Comparison of ENCODE assay signal across 13 mouse cellular contexts in genomic region chr16:19961070-19961469, GRCm38 (mm10).
"Had no signal": no experiment of that assay in that cellular context is flagged by ENCODE, and none has a peak within 500 bp of the region (broad histone marks: within the 10 kb centered on the region; RNA-seq: fewer than 3 reads in every experiment).

No protein-coding gene starts in this region.

- H3K9me3 ChIP-seq: limb, embryonic 12.5 days; midbrain, embryonic 12.5 days; neural tube, embryonic 13.5 days had no signal

- H3K4me2 ChIP-seq: limb, embryonic 12.5 days; midbrain, embryonic 12.5 days; neural tube, embryonic 13.5 days had no signal

- ATAC-seq: midbrain, embryonic 16.5 days had no signal

- H3K4me1 ChIP-seq: limb, embryonic 12.5 days; midbrain, embryonic 12.5 days; neural tube, embryonic 13.5 days had no signal

- H3K4me3 ChIP-seq: limb, embryonic 12.5 days; midbrain, embryonic 12.5 days; neural tube, embryonic 13.5 days had no signal

- H3K27me3 ChIP-seq: limb, embryonic 12.5 days; midbrain, embryonic 12.5 days; neural tube, embryonic 13.5 days had no signal

- H3K27ac ChIP-seq: kidney, postnatal 0 days; limb, embryonic 12.5 days; liver, embryonic 14.5 days; midbrain, embryonic 12.5 days; neural tube, embryonic 13.5 days had no signal

- H3K9ac ChIP-seq: limb, embryonic 12.5 days; liver, embryonic 14.5 days; midbrain, embryonic 12.5 days; neural tube, embryonic 13.5 days had no signal

- DNase-seq: kidney, adult 11 months; kidney, postnatal 36 days; liver; lung, postnatal 36 days; right cerebral cortex, postnatal 4 days; spleen, adult 18-20 months; thymus, adult 18-20 months had no signal

- H3K36me3 ChIP-seq: limb, embryonic 12.5 days; midbrain, embryonic 12.5 days; neural tube, embryonic 13.5 days had no signal
